Mouse (Mus musculus): ENCODE data around the gene Tmem37. TPM values are rescaled to one million over a fixed set of nuclear protein-coding genes. Genes with fewer than 3 reads are reported as not detected.

Gene Tmem37
- polyA plus RNA-seq, 1 experiment from 2014 or later: 166 TPM

DNA sequence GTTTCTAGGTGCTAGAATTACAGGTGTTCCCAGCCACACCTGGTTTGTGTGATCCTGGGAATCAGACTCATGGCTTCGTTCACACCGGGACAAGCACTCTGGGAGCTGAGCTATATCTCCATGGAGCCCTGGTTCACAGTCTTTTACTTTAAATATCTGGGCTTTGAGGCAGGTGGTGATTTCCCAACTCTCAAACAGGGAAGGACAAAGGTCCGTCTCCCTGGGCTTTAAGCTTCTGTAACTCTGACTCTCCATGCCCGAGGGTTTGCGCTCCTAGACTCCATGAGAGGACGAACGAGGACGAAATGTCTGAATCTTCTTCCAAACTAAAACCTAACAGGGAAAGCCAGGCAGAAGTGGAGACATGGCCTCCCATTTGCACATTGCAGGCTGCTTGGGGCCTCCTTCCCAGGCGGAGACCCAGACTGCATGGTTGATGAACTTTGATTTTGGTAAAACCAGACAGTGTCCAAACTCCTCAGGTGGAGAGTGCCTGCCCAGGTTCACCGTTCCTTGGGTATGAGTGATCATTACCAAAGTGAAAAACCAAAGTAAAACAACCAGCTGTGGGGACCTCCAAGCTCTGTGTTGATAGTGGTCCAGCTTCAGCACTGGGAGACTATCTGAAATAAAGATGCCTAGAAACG is 9.7 kb downstream of the Tmem37 start:
- no peak for ATAC-seq (replicated peaks; ENCODE audit: low FRiP score, low read depth)
- Histone ChIP-seq H3K27ac (no peak overlapping the region), H3K4me3 (replicated peaks; ENCODE audit: low read depth, low read length) (no peak overlapping the region), H3K27me3 (ENCODE audit: insufficient read depth, low read length) (no peaks in the 10 kb centered on the region), H3K36me3 (ENCODE audit: insufficient read depth, low read length) (no peaks in the 10 kb centered on the region), H3K9me3 (replicated peaks; ENCODE audit: low read length) (no peaks in the 10 kb centered on the region), H3K4me1 (replicated peaks; ENCODE audit: insufficient read depth, low read length) (no peaks in the 10 kb centered on the region), H3K4me2 (ENCODE audit: low read length) (no peak overlapping the region), H3K9ac (ENCODE audit: low read depth, low read length) (no peak overlapping the region)
- DNase-seq (ENCODE audit: low spot score): no peak
- WGBS: 91% methylated on average over 11 of the region's 11 CpGs
- TF ChIP-seq CTCF (IDR thresholded peaks at IDR 0.05; ENCODE audit: low read depth): no peak

GRCm38 (mm10) chr1:120062231-120062630 is 11.6 kb downstream of the Tmem37 start:
- Histone ChIP-seq H3K9ac (ENCODE audit: low read depth, low read length) (no peak overlapping the region), H3K4me1 (replicated peaks; ENCODE audit: insufficient read depth, low read length) (peaks cover 10% of the 10 kb centered on the region), H3K9me3 (replicated peaks; ENCODE audit: low read length) (no peaks in the 10 kb centered on the region), H3K27me3 (ENCODE audit: insufficient read depth, low read length) (no peaks in the 10 kb centered on the region), H3K27ac (no peak overlapping the region), H3K36me3 (ENCODE audit: insufficient read depth, low read length) (no peaks in the 10 kb centered on the region), H3K4me3 (replicated peaks; ENCODE audit: low read depth, low read length) (no peak overlapping the region), H3K4me2 (ENCODE audit: low read length) (no peak overlapping the region)
- DNase-seq (ENCODE audit: low spot score) (no peak), ATAC-seq (replicated peaks; ENCODE audit: low FRiP score, low read depth) (no peak)
- no peak for TF ChIP-seq CTCF (IDR thresholded peaks at IDR 0.05; ENCODE audit: low read depth)
- 93% methylated on average over 7 of the region's 7 CpGs for WGBS

DNA sequence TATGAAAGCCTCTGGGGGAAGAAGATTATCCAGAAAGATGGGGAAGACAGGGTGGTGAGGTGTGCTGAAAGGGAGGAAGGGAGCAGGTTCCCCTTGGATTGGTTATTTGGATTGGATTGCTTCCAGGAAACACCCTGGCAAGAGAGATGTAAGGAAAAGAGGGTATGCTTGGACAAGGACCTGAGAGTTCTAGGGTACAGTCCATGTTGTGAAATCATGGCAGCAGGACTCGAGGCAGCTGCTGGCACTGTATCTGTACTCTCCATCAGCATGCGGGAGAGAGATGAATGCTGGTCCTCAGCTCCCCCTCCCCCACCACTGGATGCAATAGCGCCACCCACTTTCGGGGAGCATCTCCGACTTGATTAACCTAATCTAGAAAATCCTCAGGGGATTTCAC is 13.2 kb downstream of the Tmem37 start:
- no peak overlapping the region for H3K27ac ChIP-seq
- no peaks in the 10 kb centered on the region for H3K27me3 ChIP-seq (ENCODE audit: insufficient read depth, low read length)
- WGBS: 80% methylated on average over 5 of the region's 5 CpGs
- H3K36me3 ChIP-seq (ENCODE audit: insufficient read depth, low read length): no peaks in the 10 kb centered on the region
- no peak for ATAC-seq (replicated peaks; ENCODE audit: low FRiP score, low read depth)
- no peaks in the 10 kb centered on the region for H3K9me3 ChIP-seq (replicated peaks; ENCODE audit: low read length)
- TF ChIP-seq CTCF (IDR thresholded peaks at IDR 0.05; ENCODE audit: low read depth): no peak
- no peak overlapping the region for H3K4me3 ChIP-seq (replicated peaks; ENCODE audit: low read depth, low read length)
- peaks cover 18% of the 10 kb centered on the region for H3K4me1 ChIP-seq (replicated peaks; ENCODE audit: insufficient read depth, low read length)
- no peak overlapping the region for H3K9ac ChIP-seq (ENCODE audit: low read depth, low read length)
- no peak for DNase-seq (ENCODE audit: low spot score)
- H3K4me2 ChIP-seq (ENCODE audit: low read length): no peak overlapping the region

DNA sequence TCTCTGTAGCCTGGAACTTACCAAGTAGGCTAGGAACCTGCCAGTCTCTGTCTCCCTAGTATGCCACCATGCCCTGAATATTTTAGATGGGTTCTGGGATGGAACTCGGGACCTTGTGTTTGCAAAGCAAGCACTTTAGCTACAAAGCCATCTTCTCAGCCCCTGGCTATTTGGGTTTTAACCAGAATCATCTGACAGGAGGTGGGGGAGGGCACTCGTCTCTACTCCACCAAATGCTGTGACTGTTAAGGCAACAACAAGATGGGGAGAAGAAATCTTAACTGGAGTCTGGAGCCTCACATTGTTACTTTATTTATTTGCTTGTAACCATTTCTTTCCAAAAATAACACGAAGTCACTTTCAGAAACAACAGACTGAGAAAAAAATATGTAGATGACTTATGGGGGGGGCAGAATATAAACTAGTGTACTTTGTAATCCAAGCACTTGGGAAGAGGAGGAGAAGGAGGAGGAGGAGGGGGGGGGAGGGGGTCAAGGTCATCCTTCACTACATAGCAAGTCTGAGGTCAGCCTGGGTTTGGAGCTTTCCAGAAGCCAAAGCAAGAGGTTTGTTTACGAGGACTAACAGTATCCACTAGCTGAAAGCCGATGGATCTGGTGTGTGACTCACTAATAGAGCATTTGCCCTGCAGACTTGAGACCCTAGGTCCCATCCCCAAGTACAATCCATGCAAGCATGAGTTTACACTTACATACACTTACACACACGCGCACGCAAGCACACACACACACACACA is 16.0 kb downstream of the Tmem37 start:
- H3K27ac ChIP-seq: peak overlapping the region; percentile 67
- peak; percentile 83 for DNase-seq (ENCODE audit: low spot score)
- no peaks in the 10 kb centered on the region for H3K27me3 ChIP-seq (ENCODE audit: insufficient read depth, low read length)
- peaks cover 24% of the 10 kb centered on the region for H3K4me1 ChIP-seq (replicated peaks; ENCODE audit: insufficient read depth, low read length)
- ATAC-seq (replicated peaks; ENCODE audit: low FRiP score, low read depth): peak; percentile 48; the same call in 1 of the 2 replicates
- H3K4me2 ChIP-seq (ENCODE audit: low read length): no peak overlapping the region
- H3K4me3 ChIP-seq (replicated peaks; ENCODE audit: low read depth, low read length): no peak overlapping the region
- H3K36me3 ChIP-seq (ENCODE audit: insufficient read depth, low read length): no peaks in the 10 kb centered on the region
- no peak for TF ChIP-seq CTCF (IDR thresholded peaks at IDR 0.05; ENCODE audit: low read depth)
- H3K9ac ChIP-seq (ENCODE audit: low read depth, low read length): no peak overlapping the region
- no peaks in the 10 kb centered on the region for H3K9me3 ChIP-seq (replicated peaks; ENCODE audit: low read length)
- 55% methylated on average over 8 of the region's 8 CpGs for WGBS

- H3K36me3 ChIP-seq (ENCODE audit: insufficient read depth, low read length): no peaks in the 10 kb centered on the region
- WGBS: 18% methylated on average over 14 of the region's 14 CpGs
- H3K4me3 ChIP-seq (replicated peaks; ENCODE audit: low read depth, low read length): no peak overlapping the region
- no peaks in the 10 kb centered on the region for H3K27me3 ChIP-seq (ENCODE audit: insufficient read depth, low read length)
- H3K9me3 ChIP-seq (replicated peaks; ENCODE audit: low read length): no peaks in the 10 kb centered on the region
- no peak for TF ChIP-seq CTCF (IDR thresholded peaks at IDR 0.05; ENCODE audit: low read depth)
- no peak overlapping the region for H3K4me2 ChIP-seq (ENCODE audit: low read length)
- H3K27ac ChIP-seq: peak overlapping the region; percentile 67
- peak; percentile 88 for DNase-seq (ENCODE audit: low spot score)
- H3K9ac ChIP-seq (ENCODE audit: low read depth, low read length): no peak overlapping the region
- H3K4me1 ChIP-seq (replicated peaks; ENCODE audit: insufficient read depth, low read length): peaks cover 24% of the 10 kb centered on the region
- peak; percentile 66; the same call in 1 of the 2 replicates for ATAC-seq (replicated peaks; ENCODE audit: low FRiP score, low read depth)
These were observed 16.8 kb downstream of the Tmem37 start for GRCm38 (mm10) chr1:120057044-120057443.

- Histone ChIP-seq H3K4me2 (ENCODE audit: low read length) (no peak overlapping the region), H3K27me3 (ENCODE audit: insufficient read depth, low read length) (no peaks in the 10 kb centered on the region), H3K36me3 (ENCODE audit: insufficient read depth, low read length) (no peaks in the 10 kb centered on the region), H3K4me3 (replicated peaks; ENCODE audit: low read depth, low read length) (no peak overlapping the region), H3K27ac (no peak overlapping the region), H3K4me1 (replicated peaks; ENCODE audit: insufficient read depth, low read length) (peaks cover 24% of the 10 kb centered on the region), H3K9me3 (replicated peaks; ENCODE audit: low read length) (no peaks in the 10 kb centered on the region), H3K9ac (ENCODE audit: low read depth, low read length) (no peak overlapping the region)
- DNase-seq (ENCODE audit: low spot score): no peak
- no peak for TF ChIP-seq CTCF (IDR thresholded peaks at IDR 0.05; ENCODE audit: low read depth)
- WGBS: 82% methylated on average over 7 of the region's 7 CpGs
- no peak for ATAC-seq (replicated peaks; ENCODE audit: low FRiP score, low read depth)
These were observed 17.6 kb downstream of the Tmem37 start for GRCm38 (mm10) chr1:120056236-120056635.
